Mouse (Mus musculus): ENCODE measurements at regions not wholly inside any gene's neighbourhood (a gene's known extent, or its start where the extent isn't known, plus 50 kb on each side); places are given as distances from the start of the nearest gene placed in this dataset.

DNA sequence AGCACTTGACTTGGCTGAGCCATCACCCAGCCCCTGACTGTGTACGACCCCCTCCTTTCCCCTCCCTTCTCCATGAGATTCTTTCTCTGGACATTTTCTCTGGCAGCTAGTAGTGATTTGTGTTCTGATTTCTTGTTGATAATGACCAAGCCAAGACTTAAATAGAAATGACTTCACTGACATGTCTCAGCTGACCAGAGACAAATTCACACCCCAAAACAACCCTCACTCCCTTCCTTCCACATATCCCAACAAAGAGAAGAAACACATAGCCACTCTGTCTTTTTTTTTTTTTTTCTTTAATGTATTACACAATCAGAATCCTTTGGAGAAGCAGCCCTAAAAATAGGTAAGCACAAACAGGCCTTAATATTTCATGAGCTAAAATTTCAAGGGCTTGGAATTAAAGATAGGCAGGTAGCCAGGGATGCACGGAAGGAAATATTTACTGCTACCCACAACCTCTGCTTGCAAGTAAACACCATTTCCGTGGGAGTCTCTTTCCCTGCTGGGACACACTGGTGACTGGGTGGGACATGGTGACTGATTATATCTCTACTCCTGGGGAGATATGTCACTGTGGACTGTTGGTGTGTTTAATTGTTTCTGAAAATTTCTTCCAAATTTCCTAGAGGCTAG is 272.1 kb upstream of the Adgrl2 start:
- H3K79me2 ChIP-seq (replicated peaks; ENCODE audit: control insufficient read depth, extremely low read depth, insufficient read depth, poor library complexity, severe bottlenecking): no peaks in the 10 kb centered on the region
- TF ChIP-seq JUND (conservative IDR thresholded peaks at IDR 0.05; ENCODE audit: low read depth, low read length) (no peak), RAD21 (IDR thresholded peaks at IDR 0.05; ENCODE audit: low read depth, low read length) (no peak), EP300 (IDR thresholded peaks at IDR 0.05; ENCODE audit: low read length) (no peak), HCFC1 (IDR thresholded peaks at IDR 0.05; ENCODE audit: low read depth, low read length) (no peak)
- no peak overlapping the region for H3K9ac ChIP-seq (ENCODE audit: insufficient read depth, low read depth)
- H3K27ac ChIP-seq (ENCODE audit: insufficient read depth, low read depth): no peak overlapping the region
- H3K27me3 ChIP-seq (replicated peaks): no peaks in the 10 kb centered on the region
- in situ Hi-C loops (cut with MboI; ENCODE audit: low pct_ligation_motif_present, low pct_unique_long_range_greater_than_20kb, low sequenced_read_pairs) (no loop called here), dilution Hi-C loops (cut with MboI; ENCODE audit: extremely low pct_ligation_motif_present, extremely low pct_unique_long_range_greater_than_20kb, low sequenced_read_pairs) (no loop called here)
- H3K4me2 ChIP-seq (ENCODE audit: insufficient read depth, low read depth, poor library complexity, severe bottlenecking): no peak overlapping the region
- no peak overlapping the region for H3K4me3 ChIP-seq (replicated peaks in 1 of 3; ENCODE audit: low read depth in 2 of 3, low read length in 2 of 3, poor library complexity in 1 of 3)
- H3K36me3 ChIP-seq (replicated peaks in 1 of 2; ENCODE audit: control insufficient read depth in 1 of 2, insufficient read depth in 1 of 2, low read length in 1 of 2): no peaks in the 10 kb centered on the region
- H3K9me3 ChIP-seq (replicated peaks; ENCODE audit: low read length): no peaks in the 10 kb centered on the region
- DNase-seq (ENCODE audit: extremely low read depth): no peak
- H3K4me1 ChIP-seq (ENCODE audit: control insufficient read depth in 1 of 2, insufficient read depth in 2 of 2): peaks cover 0 to 8% of the 10 kb centered on the region in 2 experiments; a peak in 1 of 4 replicates

DNA sequence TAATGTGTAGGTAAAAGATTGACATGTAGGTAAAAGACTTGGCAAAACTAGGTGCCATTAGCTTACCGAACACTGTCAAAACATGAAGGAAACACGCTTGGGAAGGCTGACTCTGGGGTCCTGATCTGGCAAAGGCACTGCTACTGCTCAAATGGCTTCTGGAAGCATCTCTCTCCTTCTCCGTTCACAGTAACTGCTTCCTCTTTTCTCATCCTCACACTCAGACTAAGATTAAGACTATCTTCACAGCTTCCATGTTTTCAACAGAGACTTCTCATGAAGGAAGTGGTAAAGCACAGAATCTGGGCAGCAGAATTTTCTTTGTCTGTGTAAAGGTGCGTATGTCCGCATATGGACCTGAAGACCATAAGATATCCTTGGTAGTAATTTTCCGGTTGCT is 271.4 kb upstream of the Adgrl2 start:
- TF ChIP-seq EP300 (IDR thresholded peaks at IDR 0.05; ENCODE audit: low read length) (peak; percentile 30), BHLHE40 (IDR thresholded peaks at IDR 0.05; ENCODE audit: low read depth, low read length) (no peak)
- dilution Hi-C loops (cut with MboI; ENCODE audit: extremely low pct_ligation_motif_present, extremely low pct_unique_long_range_greater_than_20kb, low sequenced_read_pairs): no loop called here
- H3K4me3 ChIP-seq (replicated peaks in 1 of 3; ENCODE audit: low read depth in 2 of 3, low read length in 2 of 3, poor library complexity in 1 of 3): no peak overlapping the region
- H3K4me2 ChIP-seq (ENCODE audit: insufficient read depth, low read depth, poor library complexity, severe bottlenecking): no peak overlapping the region
- peak; percentile 32 for DNase-seq (ENCODE audit: extremely low read depth)
- H3K36me3 ChIP-seq (replicated peaks in 1 of 2; ENCODE audit: control insufficient read depth in 1 of 2, insufficient read depth in 1 of 2, low read length in 1 of 2): no peaks in the 10 kb centered on the region
- H3K9ac ChIP-seq (ENCODE audit: insufficient read depth, low read depth): no peak overlapping the region
- H3K27me3 ChIP-seq (replicated peaks): no peaks in the 10 kb centered on the region
- peaks cover 0 to 10% of the 10 kb centered on the region in 2 experiments; a peak in 1 of 4 replicates for H3K4me1 ChIP-seq (ENCODE audit: control insufficient read depth in 1 of 2, insufficient read depth in 2 of 2)
- no peaks in the 10 kb centered on the region for H3K79me2 ChIP-seq (replicated peaks; ENCODE audit: control insufficient read depth, extremely low read depth, insufficient read depth, poor library complexity, severe bottlenecking)
- in situ Hi-C loops (cut with MboI; ENCODE audit: low pct_ligation_motif_present, low pct_unique_long_range_greater_than_20kb, low sequenced_read_pairs): no loop called here
- H3K9me3 ChIP-seq (replicated peaks; ENCODE audit: low read length): no peaks in the 10 kb centered on the region
- H3K27ac ChIP-seq (ENCODE audit: insufficient read depth, low read depth): no peak overlapping the region

DNA sequence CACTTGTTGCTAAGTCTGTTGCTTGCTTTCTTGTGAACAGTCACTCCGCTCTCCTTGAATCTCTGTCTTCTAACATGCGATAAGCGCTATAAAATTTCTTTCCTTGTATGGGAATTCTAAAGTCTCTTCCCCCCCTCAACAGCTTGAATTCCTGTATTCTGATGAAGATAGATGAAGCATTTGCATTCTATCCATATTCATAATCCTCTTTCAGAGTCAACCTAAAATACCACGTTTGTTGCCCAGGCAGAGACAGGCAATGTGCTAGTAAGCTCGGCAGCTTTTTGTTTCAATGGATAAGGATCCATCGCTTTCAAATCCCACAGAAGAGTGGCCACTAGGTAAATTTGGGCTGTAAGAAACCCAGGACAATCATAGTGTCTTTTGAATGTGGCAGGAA is 268.5 kb upstream of the Adgrl2 start:
- in situ Hi-C loops (cut with MboI; ENCODE audit: low pct_ligation_motif_present, low pct_unique_long_range_greater_than_20kb, low sequenced_read_pairs) (no loop called here), dilution Hi-C loops (cut with MboI; ENCODE audit: extremely low pct_ligation_motif_present, extremely low pct_unique_long_range_greater_than_20kb, low sequenced_read_pairs) (no loop called here)
- Histone ChIP-seq H3K27me3 (replicated peaks) (no peaks in the 10 kb centered on the region), H3K4me2 (ENCODE audit: insufficient read depth, low read depth, poor library complexity, severe bottlenecking) (peak overlapping the region; percentile 93), H3K27ac (ENCODE audit: insufficient read depth, low read depth) (no peak overlapping the region), H3K36me3 (replicated peaks in 1 of 2; ENCODE audit: control insufficient read depth in 1 of 2, insufficient read depth in 1 of 2, low read length in 1 of 2) (no peaks in the 10 kb centered on the region), H3K9me3 (replicated peaks; ENCODE audit: low read length) (no peaks in the 10 kb centered on the region), H3K4me1 (ENCODE audit: control insufficient read depth in 1 of 2, insufficient read depth in 2 of 2) (peaks cover 0 to 10% of the 10 kb centered on the region in 2 experiments; a peak in 1 of 4 replicates), H3K4me3 (replicated peaks in 1 of 3; ENCODE audit: low read depth in 2 of 3, low read length in 2 of 3, poor library complexity in 1 of 3) (no peak overlapping the region), H3K9ac (ENCODE audit: insufficient read depth, low read depth) (no peak overlapping the region), H3K79me2 (replicated peaks; ENCODE audit: control insufficient read depth, extremely low read depth, insufficient read depth, poor library complexity, severe bottlenecking) (no peaks in the 10 kb centered on the region)
- TF ChIP-seq NRF1 (IDR thresholded peaks at IDR 0.05; ENCODE audit: low read depth, low read length) (no peak), HCFC1 (IDR thresholded peaks at IDR 0.05; ENCODE audit: low read depth, low read length) (no peak), JUN (IDR thresholded peaks at IDR 0.05; ENCODE audit: insufficient read depth, low read depth, low read length) (no peak), GABPA (IDR thresholded peaks at IDR 0.05; ENCODE audit: insufficient replicate concordance, low read depth, low read length) (no peak), ZC3H11A (IDR thresholded peaks at IDR 0.05; ENCODE audit: low read depth, low read length) (no peak), RAD21 (IDR thresholded peaks at IDR 0.05; ENCODE audit: low read depth, low read length) (no peak), POLR2AphosphoS2 (IDR thresholded peaks at IDR 0.05; ENCODE audit: low read depth, low read length) (no peak), PAX5 (IDR thresholded peaks at IDR 0.05; ENCODE audit: low read length) (no peak), CTCF (conservative IDR thresholded peaks at IDR 0.05 in 1 of 2, IDR thresholded peaks at IDR 0.05 in 1 of 2; ENCODE audit: low read depth in 2 of 2, low read length in 2 of 2) (no peak), MAX (IDR thresholded peaks at IDR 0.05; ENCODE audit: low read length) (no peak), TCF12 (IDR thresholded peaks at IDR 0.05; ENCODE audit: low read depth, low read length) (no peak), SIN3A (IDR thresholded peaks at IDR 0.05; ENCODE audit: low read length) (no peak), ZNF384 (IDR thresholded peaks at IDR 0.05; ENCODE audit: low read depth, low read length) (no peak)
- no peak for DNase-seq (ENCODE audit: extremely low read depth)
